Mouse (Mus musculus) lung, embryonic 16.5 days (tissue): ENCODE measurements at regions not wholly inside any gene's neighbourhood (a gene's known extent, or its start where the extent isn't known, plus 50 kb on each side); places are given as distances from the start of the nearest gene placed in this dataset.

Experiments
- ATAC-seq: fragments of 200-750 bp; cut with Nextera tagmentation; 2 replicates; pipeline ENCODE4 v1.8.0; 2017; ENCODE audit warnings: low read depth, mild to moderate bottlenecking, moderate library complexity
- H3K27ac ChIP-seq: fragments of 300-500 bp; sonication (generic); 2 replicates; pipeline ENCODE4 v1.5.1; 2014; ENCODE audit warnings: mild to moderate bottlenecking, control low read depth, low read length
- H3K27me3 ChIP-seq: fragments of 300-500 bp; sonication (generic); 2 replicates; pipeline ENCODE4 v1.6.1; 2014; ENCODE audit warnings: low read depth, low read length, mixed read lengths; ENCODE audit not compliant: control insufficient read depth, insufficient read depth
- H3K36me3 ChIP-seq: fragments of 300-500 bp; sonication (generic); 2 replicates; pipeline ENCODE4 v1.6.1; 2014; ENCODE audit warnings: low read length; ENCODE audit not compliant: control insufficient read depth, insufficient read depth
- H3K4me1 ChIP-seq: fragments of 300-500 bp; sonication (generic); replicated peaks from 2 replicates; pipeline ENCODE4 v1.6.1; 2014; ENCODE audit warnings: low read length, mixed read lengths; ENCODE audit not compliant: control insufficient read depth, insufficient read depth
- H3K4me2 ChIP-seq: fragments of 300-500 bp; sonication (generic); 2 replicates; pipeline ENCODE4 v1.6.1; 2014; ENCODE audit warnings: low read depth, low read length, control low read depth
- H3K4me3 ChIP-seq: fragments of 300-500 bp; sonication (generic); 2 replicates; pipeline ENCODE4 v1.5.1; 2014; ENCODE audit warnings: mild to moderate bottlenecking, low read length, control low read depth
- H3K9ac ChIP-seq: fragments of 300-500 bp; sonication (generic); 2 replicates; pipeline ENCODE4 v1.6.1; 2014; ENCODE audit warnings: low read length, control low read depth
- H3K9me3 ChIP-seq: fragments of 300-500 bp; sonication (generic); 2 replicates; pipeline ENCODE4 v1.6.1; 2016; ENCODE audit warnings: low read length; ENCODE audit not compliant: control insufficient read depth
- WGBS: fragments of 180-500 bp; shearing (Covaris S2); extraction: QIAGEN DNeasy Blood & Tissue Kit; methylation state at CpG from one replicate; pipeline ENCODE4 v1.1.7; 2014; 5-methylcytosine and 5-hydroxymethylcytosine counted together

GRCm38 (mm10) chr6:17195538-17195937 is 85.4 kb upstream of the Cav2 start:
- H3K4me3 ChIP-seq = no peak overlapping the region
- no peak overlapping the region for H3K27ac ChIP-seq
- 59% methylated on average over 4 of the region's 4 CpGs for WGBS
- H3K9me3 ChIP-seq = no peaks in the 10 kb centered on the region
- H3K9ac ChIP-seq = no peak overlapping the region
- H3K27me3 ChIP-seq = no peaks in the 10 kb centered on the region
- H3K4me1 ChIP-seq = no peaks in the 10 kb centered on the region
- H3K36me3 ChIP-seq = no peaks in the 10 kb centered on the region
- no peak for ATAC-seq
- no peak overlapping the region for H3K4me2 ChIP-seq

GRCm38 (mm10) chr6:17197728-17198397 is 83.1 kb upstream of the Cav2 start:
- no peaks in the 10 kb centered on the region for H3K27me3 ChIP-seq
- H3K36me3 ChIP-seq = no peaks in the 10 kb centered on the region
- ATAC-seq = peak; percentile 95
- no peak overlapping the region; the same call in 1 of the 2 replicates for H3K9ac ChIP-seq
- WGBS = 41% methylated on average over 18 of the region's 18 CpGs
- H3K9me3 ChIP-seq = no peaks in the 10 kb centered on the region
- H3K4me1 ChIP-seq = no peaks in the 10 kb centered on the region
- H3K27ac ChIP-seq = peak overlapping the region; percentile 71
- H3K4me2 ChIP-seq = peak overlapping the region; percentile 23
- 0 out of 2 replicates have a peak overlapping the region, but pooled peaks have one; percentile 12 for H3K4me3 ChIP-seq

- H3K4me1 ChIP-seq = no peaks in the 10 kb centered on the region
- H3K27ac ChIP-seq = peak overlapping the region; percentile 71; the same call in 1 of the 2 replicates
- 60% methylated on average over 9 of the region's 9 CpGs for whole genome bisulfite sequencing
- H3K36me3 ChIP-seq = no peaks in the 10 kb centered on the region
- H3K4me3 ChIP-seq = no peak overlapping the region
- H3K4me2 ChIP-seq = 0 out of 2 replicates have a peak overlapping the region, but pooled peaks have one; percentile 23
- no peaks in the 10 kb centered on the region for H3K27me3 ChIP-seq
- ATAC-seq = no peak
- H3K9ac ChIP-seq = no peak overlapping the region
- no peaks in the 10 kb centered on the region for H3K9me3 ChIP-seq
Measured at GRCm38 (mm10) chr6:17198876-17199275, 82.1 kb upstream of the Cav2 start.

- H3K27ac ChIP-seq = no peak overlapping the region
- no peak overlapping the region for H3K4me2 ChIP-seq
- no peak for ATAC-seq
- no peak overlapping the region for H3K9ac ChIP-seq
- no peaks in the 10 kb centered on the region for H3K27me3 ChIP-seq
- H3K4me3 ChIP-seq = no peak overlapping the region
- 59% methylated on average over 6 of the region's 6 CpGs for WGBS
- no peaks in the 10 kb centered on the region for H3K4me1 ChIP-seq
- no peaks in the 10 kb centered on the region for H3K36me3 ChIP-seq
- H3K9me3 ChIP-seq = no peaks in the 10 kb centered on the region
Measured at GRCm38 (mm10) chr6:17201916-17202636, 78.9 kb upstream of the Cav2 start.

GRCm38 (mm10) chr6:17203302-17203701 is 77.7 kb upstream of the Cav2 start:
- Histone ChIP-seq H3K9me3 (no peaks in the 10 kb centered on the region), H3K27me3 (no peaks in the 10 kb centered on the region), H3K4me1 (no peaks in the 10 kb centered on the region), H3K36me3 (no peaks in the 10 kb centered on the region), H3K4me2 (no peak overlapping the region), H3K27ac (no peak overlapping the region), H3K9ac (no peak overlapping the region), H3K4me3 (no peak overlapping the region)
- WGBS = 92% methylated on average over 5 of the region's 5 CpGs
- ATAC-seq = no peak

GRCm38 (mm10) chr6:17203900-17204686 is 76.9 kb upstream of the Cav2 start:
- Histone ChIP-seq H3K9me3 (no peaks in the 10 kb centered on the region), H3K4me1 (no peaks in the 10 kb centered on the region), H3K9ac (no peak overlapping the region), H3K4me3 (no peak overlapping the region), H3K4me2 (no peak overlapping the region), H3K36me3 (no peaks in the 10 kb centered on the region), H3K27ac (no peak overlapping the region), H3K27me3 (no peaks in the 10 kb centered on the region)
- WGBS = 80% methylated on average over 9 of the region's 9 CpGs
- ATAC-seq = no peak

- 95% methylated on average over 3 of the region's 3 CpGs for WGBS
- H3K4me2 ChIP-seq = no peak overlapping the region
- ATAC-seq = no peak
- H3K9ac ChIP-seq = no peak overlapping the region
- no peaks in the 10 kb centered on the region for H3K36me3 ChIP-seq
- no peaks in the 10 kb centered on the region for H3K27me3 ChIP-seq
- H3K4me1 ChIP-seq = no peaks in the 10 kb centered on the region
- no peaks in the 10 kb centered on the region for H3K9me3 ChIP-seq
- H3K4me3 ChIP-seq = no peak overlapping the region
- H3K27ac ChIP-seq = no peak overlapping the region
Measured at GRCm38 (mm10) chr6:17206932-17207331, 74.1 kb upstream of the Cav2 start.

GRCm38 (mm10) chr6:17209792-17210191 is 71.2 kb upstream of the Cav2 start:
- Histone ChIP-seq H3K4me3 (no peak overlapping the region), H3K4me1 (0 out of 2 replicates have a peak, but pooled peaks cover 2% of the 10 kb centered on the region), H3K4me2 (no peak overlapping the region), H3K36me3 (no peaks in the 10 kb centered on the region), H3K9me3 (no peaks in the 10 kb centered on the region), H3K9ac (no peak overlapping the region), H3K27me3 (no peaks in the 10 kb centered on the region), H3K27ac (no peak overlapping the region)
- ATAC-seq = no peak
- WGBS = 58% methylated on average over 4 of the region's 4 CpGs

- WGBS = 52% methylated on average over 5 of the region's 5 CpGs
- H3K4me1 ChIP-seq = 0 out of 2 replicates have a peak, but pooled peaks cover 2% of the 10 kb centered on the region
- no peak overlapping the region for H3K4me3 ChIP-seq
- no peak overlapping the region for H3K4me2 ChIP-seq
- H3K27me3 ChIP-seq = no peaks in the 10 kb centered on the region
- H3K9ac ChIP-seq = no peak overlapping the region
- no peaks in the 10 kb centered on the region for H3K9me3 ChIP-seq
- peak; percentile 91 for ATAC-seq
- no peaks in the 10 kb centered on the region for H3K36me3 ChIP-seq
- H3K27ac ChIP-seq = peak overlapping the region; percentile 69; the same call in 1 of the 2 replicates
Measured at GRCm38 (mm10) chr6:17211346-17211745, 69.6 kb upstream of the Cav2 start.
